Mouse (Mus musculus): ENCODE results near the gene Arl1. TPM values are rescaled to one million over a fixed set of nuclear protein-coding genes. Genes with fewer than 3 reads are reported as not detected.
A peak's percentile ranks its signal among the peaks of the same experiment; 100 is the strongest.
"Not testable (repeated sequence)": the region's sequence is repeated elsewhere in the genome, so short reads cannot be mapped to it uniquely, and the experiment has no call there.

The Arl1 gene
- total RNA-seq (2021), result 10 to 100 TPM; 88.4 to 93.2 TPM
- long read RNA-seq, experiment 1, transcript Arl1-202 (6 exons, 2,080 nt), result major isoform, 199 of 211 reads
- long read RNA-seq, experiment 1, partial matches to known transcripts, result 3 of 211 reads
- long read RNA-seq, experiment 1, other reads (novel, unspliced or antisense), result 9 of 211 reads
- long read RNA-seq, experiment 2, transcript Arl1-202 (6 exons, 2,080 nt), result major isoform, 202 of 207 reads
- long read RNA-seq, experiment 2, partial matches to known transcripts, result 1 of 207 reads
- long read RNA-seq, experiment 2, other reads (novel, unspliced or antisense), result 4 of 207 reads

GRCm38 (mm10) chr10:88730571-88731495, at the start of gene Arl1:
Gene Arl1, plus strand, starts transcription at chr10:88730858.
- peak; percentile 96 for DNase-seq

GRCm38 (mm10) chr10:88682904-88683563, 47.6 kb upstream of the Arl1 start:
- DNase-seq, result no peak

- DNase-seq, result no peak
These were observed 45.7 kb upstream of the Arl1 start, which contains the start of gene Spic for GRCm38 (mm10) chr10:88684925-88685324. Gene Spic, minus strand, starts transcription at chr10:88685015.

- no peak for DNase-seq
These were observed 29.7 kb upstream of the Arl1 start for GRCm38 (mm10) chr10:88700938-88701337.

- DNase-seq, result no peak
These were observed 21.8 kb upstream of the Arl1 start for GRCm38 (mm10) chr10:88708671-88709523.

- DNase-seq, result no peak
These were observed 18.3 kb upstream of the Arl1 start for GRCm38 (mm10) chr10:88712359-88712758.

GRCm38 (mm10) chr10:88714744-88715143, 15.9 kb upstream of the Arl1 start:
- no peak for DNase-seq

GRCm38 (mm10) chr10:88715621-88716020, 15.0 kb upstream of the Arl1 start:
- DNase-seq, result no peak

GRCm38 (mm10) chr10:88716986-88717755, 13.5 kb upstream of the Arl1 start:
- no peak for DNase-seq

- DNase-seq, result no peak
These were observed 13.0 kb upstream of the Arl1 start for GRCm38 (mm10) chr10:88717756-88718025.

GRCm38 (mm10) chr10:88719618-88720017, 11.0 kb upstream of the Arl1 start:
- DNase-seq, result no peak

GRCm38 (mm10) chr10:88725343-88725742, 5.3 kb upstream of the Arl1 start:
- DNase-seq, result no peak

GRCm38 (mm10) chr10:88727128-88727527, 3.5 kb upstream of the Arl1 start:
- DNase-seq, result no peak

GRCm38 (mm10) chr10:88728166-88728565, 2.5 kb upstream of the Arl1 start:
- no peak for DNase-seq

- no peak for DNase-seq
These were observed 1.0 kb downstream of the Arl1 start for GRCm38 (mm10) chr10:88731496-88732308.

GRCm38 (mm10) chr10:88732309-88732622, 1.6 kb downstream of the Arl1 start:
- no peak for DNase-seq

GRCm38 (mm10) chr10:88739074-88739473, 8.4 kb downstream of the Arl1 start:
- not testable (repeated sequence) for DNase-seq

- no peak for DNase-seq
These were observed 9.2 kb downstream of the Arl1 start for GRCm38 (mm10) chr10:88739818-88740217.

GRCm38 (mm10) chr10:88740781-88741180, 10.1 kb downstream of the Arl1 start:
- no peak for DNase-seq

- no peak for DNase-seq
These were observed 10.8 kb downstream of the Arl1 start for GRCm38 (mm10) chr10:88741426-88741825.
